Mouse (Mus musculus) embryonic stem cell, embryonic (primary cell): ENCODE data around the gene Gm21954.

Experiments
- CTCF ChIA-PET, 4 experiments: fragments of 300-600 bp in 2 of 4; fragments of 350-600 bp in 2 of 4; sonication (Branson Sonifier 250); formaldehyde crosslinking; loops; one replicate each; lab custom pipeline; 2022; ENCODE audit warnings: inconsistent platforms in 2 of 4; lab: Charles Lee
- POLR2A ChIA-PET, 4 experiments: fragments of 300-600 bp in 2 of 4; fragments of 350-600 bp in 2 of 4; sonication (Branson Sonifier 250); formaldehyde crosslinking; loops; one replicate each; lab custom pipeline; 2022; ENCODE audit warnings: antibody characterized with exemption in 4 of 4, inconsistent platforms in 1 of 4; lab: Charles Lee

Gene Gm21954

DNA sequence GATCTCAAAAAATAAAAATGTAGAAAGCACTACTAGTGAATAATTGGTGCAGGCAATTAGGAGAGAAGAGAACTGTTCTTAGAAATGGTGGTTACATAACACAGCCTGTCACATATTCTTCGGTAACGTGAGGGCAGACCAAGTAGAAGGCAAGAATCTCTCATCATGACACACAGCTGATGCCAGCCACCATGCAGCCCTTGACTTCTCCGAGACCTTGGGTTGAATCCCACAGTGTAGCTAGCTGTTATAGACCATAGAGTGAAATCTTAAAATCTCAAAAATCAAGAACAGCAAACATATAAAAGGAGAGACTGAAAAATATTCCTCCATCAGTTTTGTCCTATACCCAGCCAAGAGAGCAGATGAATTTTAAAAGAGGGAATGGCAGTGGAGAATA, 40.8 kb downstream of the Gm21954 start:
- ChIA-PET POLR2A (no interaction called here), CTCF (no interaction called here)

DNA sequence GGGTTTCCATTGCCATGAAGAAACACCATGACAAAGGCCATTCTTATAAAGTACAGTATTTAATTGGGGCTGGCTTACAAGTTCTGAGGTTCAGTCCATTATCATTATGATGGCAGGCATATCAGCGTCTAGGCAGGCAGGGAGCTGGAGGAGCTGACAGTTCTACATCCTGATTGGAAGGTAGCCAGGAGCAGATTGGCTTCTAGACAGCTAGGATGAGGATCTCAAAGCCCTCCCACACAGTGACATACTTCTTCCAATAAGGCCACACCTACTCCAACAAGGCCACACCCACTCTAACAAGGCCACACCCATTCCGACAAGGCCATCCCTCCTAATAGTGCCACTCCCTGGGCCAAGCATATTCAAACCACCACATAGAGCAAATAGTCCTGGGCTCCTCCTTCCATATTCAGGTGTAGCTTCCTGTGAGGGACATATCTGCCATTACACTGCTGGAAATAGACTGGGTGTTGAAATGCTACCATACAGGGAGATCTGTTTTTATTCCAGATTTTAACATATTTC, 41.9 kb downstream of the Gm21954 start:
- CTCF ChIA-PET: interaction anchor here in 1 of 4 experiments (0.6 kb wide), 1 partner anchor 15 kb away, joined by 3 read pairs; no protein-coding TSS in a partner anchor
- POLR2A ChIA-PET: interaction anchor here in 1 of 4 experiments (0.5 kb wide), 1 partner anchor 1378 kb away, joined by 5 read pairs; no protein-coding TSS in a partner anchor

DNA sequence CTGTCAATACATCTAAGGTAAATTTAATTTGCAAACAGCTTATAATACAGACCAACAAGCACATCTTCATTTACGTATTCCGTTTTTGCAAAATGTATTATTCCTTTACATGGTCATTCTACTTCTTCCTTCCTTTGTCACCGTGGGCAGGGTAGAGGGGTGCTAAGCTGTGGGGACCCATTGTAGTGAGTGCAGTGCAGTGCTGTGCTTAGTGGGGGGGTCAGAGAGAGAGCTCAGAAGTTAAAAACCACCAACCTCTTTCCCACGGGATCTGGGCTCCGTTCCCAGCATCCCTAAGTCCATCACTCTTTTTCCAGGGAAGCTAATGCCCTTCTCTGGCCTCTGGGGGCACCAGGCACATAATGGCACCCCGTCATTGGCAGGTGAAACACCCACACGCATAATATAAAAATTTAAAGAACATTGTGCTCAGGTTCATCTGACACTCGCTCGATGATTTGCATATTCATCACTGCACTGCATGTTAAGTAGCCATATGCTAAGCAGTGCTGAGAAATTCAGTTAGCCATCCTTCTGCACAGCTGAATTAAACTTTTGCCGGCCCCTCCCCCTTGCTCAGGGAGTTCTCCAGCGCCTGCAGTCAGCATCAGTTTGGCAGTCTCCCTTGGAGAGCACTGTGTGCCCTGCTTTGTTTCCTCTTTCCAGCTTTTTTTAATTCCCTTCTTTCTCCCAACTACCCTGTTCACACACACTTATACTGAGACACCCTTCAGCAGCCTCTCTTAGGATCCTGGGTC, 48.2 kb downstream of the Gm21954 start:
- ChIA-PET CTCF (interaction anchor here in 1 of 4 experiments (0.7 kb wide), 1 partner anchor 374 kb away, joined by 3 read pairs; no protein-coding TSS in a partner anchor), POLR2A (no interaction called here)

DNA sequence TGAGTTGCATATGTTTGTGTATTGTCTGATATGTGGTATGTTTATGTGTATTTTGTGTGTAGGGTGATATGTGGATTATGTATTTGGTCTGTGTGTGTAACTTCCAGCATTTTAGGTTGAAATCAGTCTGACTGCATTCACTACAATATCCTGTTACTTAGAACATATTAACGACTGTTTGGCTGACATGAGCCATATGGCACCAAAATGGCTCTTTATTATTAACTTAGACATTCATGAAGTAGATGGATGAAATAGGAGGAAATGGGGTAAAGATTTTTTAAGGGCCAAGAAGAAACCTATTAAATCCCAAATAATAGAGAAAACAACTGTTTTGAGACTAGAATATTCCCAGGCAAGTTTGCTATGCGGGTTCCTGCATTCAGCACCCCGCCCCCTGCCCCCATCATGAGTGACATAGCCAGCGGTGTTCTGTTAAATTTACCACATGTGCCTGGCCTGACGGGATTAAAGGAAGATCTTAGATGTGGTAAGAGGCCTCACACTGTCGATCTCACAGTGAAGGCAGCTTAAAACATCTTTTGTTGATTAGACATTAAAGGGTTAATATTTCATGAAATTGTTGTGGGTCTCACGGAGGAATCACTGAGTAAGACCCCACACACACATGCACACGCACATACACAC, 51.5 kb downstream of the Gm21954 start:
- POLR2A ChIA-PET: no interaction called here
- CTCF ChIA-PET: no interaction called here

DNA sequence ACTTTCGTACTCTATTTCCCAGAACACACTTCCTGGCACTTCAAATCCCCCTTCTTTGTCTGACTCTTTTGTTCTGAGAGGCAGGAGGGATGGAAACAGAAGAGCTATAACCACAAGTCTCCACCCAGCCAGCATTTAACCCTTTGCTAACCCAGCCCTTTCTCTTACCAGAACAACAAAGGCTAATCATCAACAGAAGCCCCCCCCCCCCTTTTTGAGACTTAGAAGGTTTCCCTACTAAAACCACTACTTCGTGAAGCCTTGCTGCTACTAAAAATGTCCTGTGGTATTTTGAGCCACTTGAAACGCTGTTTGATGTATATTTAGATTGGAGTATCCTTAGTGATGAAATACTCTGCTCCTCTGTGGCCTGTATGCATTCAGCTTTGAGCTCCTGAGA, 52.7 kb downstream of the Gm21954 start:
- CTCF ChIA-PET: no interaction called here

DNA sequence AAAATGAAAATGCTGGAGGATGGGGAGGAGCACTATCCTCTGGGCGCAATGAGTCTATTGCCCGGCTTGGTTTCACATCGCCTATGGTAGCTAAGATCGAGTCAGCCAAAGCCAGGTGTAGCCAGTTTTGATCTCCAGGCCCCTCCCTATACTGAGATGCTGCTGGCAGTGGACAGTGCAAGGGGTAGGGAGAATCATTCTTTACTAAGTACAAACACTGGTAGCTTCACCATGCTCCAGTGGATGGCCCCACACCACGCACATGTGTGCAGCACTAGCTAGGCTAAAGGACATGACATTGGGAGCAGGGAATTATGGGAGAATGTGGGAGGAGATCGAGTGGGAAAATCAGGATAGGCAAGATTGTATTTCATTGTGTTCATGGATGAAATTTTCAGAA, 53.2 kb downstream of the Gm21954 start:
- CTCF ChIA-PET: no interaction called here
- POLR2A ChIA-PET: interaction anchor here in 1 of 4 experiments (1.1 kb wide), 1 partner anchor 24 kb away, joined by 3 read pairs; no protein-coding TSS in a partner anchor

More for the DNA sequence above, 52.7 kb downstream of the Gm21954 start:
- POLR2A ChIA-PET: interaction anchor here in 1 of 4 experiments (1.1 kb wide), 1 partner anchor 24 kb away, joined by 3 read pairs; no protein-coding TSS in a partner anchor

DNA sequence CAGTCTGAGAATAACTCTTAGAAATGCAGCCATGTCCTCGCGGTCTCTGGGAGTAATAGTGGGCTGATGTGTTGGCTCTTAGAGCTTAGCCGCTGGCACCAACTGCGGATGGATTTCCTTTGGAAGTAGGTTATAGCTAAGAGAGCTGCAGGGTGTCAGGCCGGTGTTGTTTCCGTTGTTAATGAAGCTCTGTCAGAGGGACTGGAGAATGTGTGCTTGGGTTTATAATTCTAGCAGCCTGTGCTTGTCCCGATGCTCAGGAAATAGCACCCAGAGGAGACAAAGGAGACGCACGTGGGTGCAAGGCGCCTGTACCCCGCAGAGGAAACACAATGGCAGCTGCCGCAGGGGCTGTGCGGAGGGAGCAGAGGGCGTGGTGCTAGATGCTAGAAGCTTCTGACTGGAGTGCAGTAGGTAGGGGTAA, 56.5 kb downstream of the Gm21954 start:
- CTCF ChIA-PET: no interaction called here

More for the DNA sequence above, 56.5 kb downstream of the Gm21954 start:
- POLR2A ChIA-PET: interaction anchor here in 1 of 4 experiments (0.6 kb wide), 1 partner anchor 852 kb away, joined by 5 read pairs; no protein-coding TSS in a partner anchor
